Mouse (Mus musculus): Measurements from ENCODE around the gene Rbm38.

DNA sequence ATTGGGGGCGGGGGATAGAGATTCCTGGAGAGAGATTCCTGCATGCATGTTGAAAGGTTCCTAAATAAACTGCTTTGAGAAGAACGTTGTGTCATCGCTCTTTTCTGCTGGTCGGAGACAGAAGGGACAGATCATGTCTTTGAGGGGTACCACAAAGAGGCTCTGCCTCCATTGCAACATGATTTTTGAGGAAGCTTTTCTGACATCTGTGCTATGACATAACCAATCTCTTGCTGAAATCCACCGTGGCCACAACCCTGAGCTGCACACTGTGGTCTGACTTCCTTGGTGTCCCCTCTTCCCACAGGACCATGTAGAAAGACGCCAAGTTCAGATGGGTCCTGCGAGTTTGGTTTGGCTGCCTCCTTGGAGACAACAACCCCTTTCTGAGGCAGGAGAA lies 52.6 kb downstream of the Rbm38 start:
- TF ChIP-seq CTCF (IDR thresholded peaks at IDR 0.05; ENCODE audit: borderline replicate concordance, insufficient read depth, low read length), result no peak
- no peak for TF ChIP-seq POLR2A (IDR thresholded peaks at IDR 0.05; ENCODE audit: low read depth, low read length)
